Mouse (Mus musculus): ENCODE data around the gene Hist1h2be.

DNA sequence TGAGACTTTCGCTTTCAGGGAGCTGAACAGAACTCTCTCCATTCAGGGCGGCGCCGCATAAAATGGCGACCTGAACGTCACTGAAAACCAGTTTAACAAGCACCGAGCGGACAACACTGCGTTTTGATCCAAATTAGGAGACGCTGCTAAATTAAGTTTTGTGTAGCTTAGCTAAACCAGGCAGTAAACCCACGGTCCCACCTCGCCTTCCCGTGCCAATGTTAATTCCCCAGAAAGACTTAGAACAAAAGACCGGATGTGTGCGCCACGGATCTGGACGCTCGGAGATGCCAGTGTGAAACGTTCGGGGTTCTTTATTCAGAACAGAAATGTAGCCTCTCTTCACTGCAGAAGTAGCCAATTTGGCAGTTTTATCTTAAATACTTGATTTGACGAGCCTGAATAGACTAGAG, 35.9 kb downstream of the Hist1h2be start:
- TF ChIP-seq CTCF (IDR thresholded peaks at IDR 0.05; ENCODE audit: low read depth) (no peak), EP300 (IDR thresholded peaks at IDR 0.05; ENCODE audit: low read depth) (0 out of 2 replicates have a peak, but pooled peaks have one; percentile 42)

All from liver, postnatal 0 days (tissue).